Mouse (Mus musculus) forelimb bud, embryonic 11.5 days (tissue): ENCODE data around the gene Agl.
"Not testable (repeated sequence)": the region's sequence is repeated elsewhere in the genome, so short reads cannot be mapped to it uniquely, and the experiment has no call there.

ENCODE experiments used
- DNase-seq: peaks from one replicate; pipeline ENCODE4 v3.0.0-alpha.2; 2012; ENCODE audit warnings: low read depth, low spot score

Agl gene

GRCm38 (mm10) chr3:116816674-116817215 lies 8.8 kb upstream of the Agl start:
- DNase-seq, result no peak

GRCm38 (mm10) chr3:116815916-116816315 lies 8.0 kb upstream of the Agl start:
- DNase-seq, result no peak

- no peak for DNase-seq
Observed at GRCm38 (mm10) chr3:116815305-116815797, 7.4 kb upstream of the Agl start.

- DNase-seq, result no peak
Observed at GRCm38 (mm10) chr3:116812946-116813345, 5.0 kb upstream of the Agl start.

- DNase-seq, result not testable (repeated sequence)
Observed at GRCm38 (mm10) chr3:116810351-116810750, 2.4 kb upstream of the Agl start.

- no peak for DNase-seq
Observed at GRCm38 (mm10) chr3:116809221-116809620, 1.3 kb upstream of the Agl start.

GRCm38 (mm10) chr3:116808507-116809217 lies 696 bp upstream of the Agl start:
- no peak for DNase-seq

GRCm38 (mm10) chr3:116805866-116806265 lies 2.1 kb downstream of the Agl start:
- no peak for DNase-seq

- peak; percentile 6 for DNase-seq
Observed at GRCm38 (mm10) chr3:116804746-116805285, 3.1 kb downstream of the Agl start.

GRCm38 (mm10) chr3:116801755-116802154 lies 6.2 kb downstream of the Agl start:
- DNase-seq, result peak; percentile 25

GRCm38 (mm10) chr3:116798821-116799510 lies 9.0 kb downstream of the Agl start:
- no peak for DNase-seq

GRCm38 (mm10) chr3:116788851-116789250 lies 19.1 kb downstream of the Agl start:
- no peak for DNase-seq

GRCm38 (mm10) chr3:116786543-116786942 lies 21.4 kb downstream of the Agl start:
- peak; percentile 54 for DNase-seq

- no peak for DNase-seq
Observed at GRCm38 (mm10) chr3:116785820-116786219, 22.1 kb downstream of the Agl start.

- DNase-seq, result no peak
Observed at GRCm38 (mm10) chr3:116784811-116785210, 23.2 kb downstream of the Agl start.

GRCm38 (mm10) chr3:116784290-116784689 lies 23.7 kb downstream of the Agl start:
- DNase-seq, result no peak

GRCm38 (mm10) chr3:116776961-116777360 lies 31.0 kb downstream of the Agl start:
- DNase-seq, result no peak

- no peak for DNase-seq
Observed at GRCm38 (mm10) chr3:116773836-116774235, 34.1 kb downstream of the Agl start.

GRCm38 (mm10) chr3:116771597-116771996 lies 36.4 kb downstream of the Agl start:
- no peak for DNase-seq

GRCm38 (mm10) chr3:116766963-116767362 lies 41.0 kb downstream of the Agl start:
- peak; percentile 24 for DNase-seq

- DNase-seq, result no peak
Observed at GRCm38 (mm10) chr3:116752818-116753217, 55.1 kb downstream of the Agl start.

- peak; percentile 38 for DNase-seq
Observed at GRCm38 (mm10) chr3:116751191-116751860, 56.6 kb downstream of the Agl start.
